Mouse (Mus musculus): ENCODE measurements at regions not wholly inside any gene's neighbourhood (a gene's known extent, or its start where the extent isn't known, plus 50 kb on each side); places are given as distances from the start of the nearest gene placed in this dataset.

- no peak for TF ChIP-seq CTCF (IDR thresholded peaks at IDR 0.05)
- TF ChIP-seq EP300 (IDR thresholded peaks at IDR 0.05): no peak
Measured at GRCm38 (mm10) chr7:62085120-62085849, 261.1 kb upstream of the Ndn start.
